Mouse (Mus musculus) left cerebral cortex, postnatal 10 days (tissue): ENCODE results near the gene Thumpd2. TPM values are rescaled to one million over a fixed set of nuclear protein-coding genes. Genes with fewer than 3 reads are reported as not detected.

Experiments
- DNase-seq, 2 experiments: peaks; one replicate each; pipeline ENCODE4 v3.0.0; 2021 to 2022; ENCODE audit warnings: low spot score in 2 of 2, mixed read lengths in 1 of 2; ENCODE audit errors: extremely low spot score in 1 of 2
- intact Hi-C: fragments of 180-260 bp; cut with DNase I; formaldehyde crosslinking; loops from one replicate; pipeline ENCODE4 v1.15.1; 2025
- total RNA-seq, 2 experiments: library from RNA; stranded (reverse); gene quantifications; 2 replicates each; pipeline ENCODE4 v1.2.3; 2021

Thumpd2 gene
- total RNA-seq, 2 experiments from 2014 or later: 4.8 to 5.9 TPM

- peak; percentile 80 to 87 for DNase-seq
- intact Hi-C loops: loop anchor here (5.0 to 10.0 kb wide), 3 partner anchors 35 to 358 kb away; no protein-coding TSS in a partner anchor
Measured at GRCm38 (mm10) chr17:80982412-80982787, 82.5 kb downstream of the Thumpd2 start.

- intact Hi-C loops: loop anchor here (5.0 to 10.0 kb wide), 3 partner anchors 35 to 357 kb away; no protein-coding TSS in a partner anchor
- no peak for DNase-seq
Measured at GRCm38 (mm10) chr17:80981721-80982411, 83.0 kb downstream of the Thumpd2 start.

- DNase-seq: no peak
- intact Hi-C loops: loop anchor here (5.0 to 10.0 kb wide), 3 partner anchors 33 to 355 kb away; no protein-coding TSS in a partner anchor
Measured at GRCm38 (mm10) chr17:80980096-80980495, 84.8 kb downstream of the Thumpd2 start.

- intact Hi-C loops: no loop called here
- DNase-seq: no peak
Measured at GRCm38 (mm10) chr17:80977245-80977644, 87.6 kb downstream of the Thumpd2 start.

Other genes with a start within 250 kb of the Thumpd2 start
- gene Tmem178, start 120.5 kb downstream of the Thumpd2 start, total RNA-seq: 10 to 100 TPM; 77.1 to 80.7 TPM